Mouse (Mus musculus): ENCODE data around the gene Prlh.
A peak's percentile ranks its signal among the peaks of the same experiment; 100 is the strongest.

The Prlh gene

GRCm38 (mm10) chr1:90952808-90953207, at the start of gene Prlh:
Gene Prlh, plus strand, starts transcription at chr1:90953108.
- no peak for DNase-seq (ENCODE audit: low read depth)

- no peak for DNase-seq (ENCODE audit: low read depth)
Observed at GRCm38 (mm10) chr1:90903211-90903945, 49.5 kb upstream of the Prlh start.

- no peak for DNase-seq (ENCODE audit: low read depth)
Observed at GRCm38 (mm10) chr1:90903971-90904458, 48.9 kb upstream of the Prlh start.

- no peak for DNase-seq (ENCODE audit: low read depth)
Observed at GRCm38 (mm10) chr1:90904729-90905404, 48.0 kb upstream of the Prlh start.

- peak; percentile 56 for DNase-seq (ENCODE audit: low read depth)
Observed at GRCm38 (mm10) chr1:90906357-90906756, 46.6 kb upstream of the Prlh start.

GRCm38 (mm10) chr1:90909161-90909560, 43.7 kb upstream of the Prlh start:
- no peak for DNase-seq (ENCODE audit: low read depth)

- DNase-seq (ENCODE audit: low read depth), result no peak
Observed at GRCm38 (mm10) chr1:90909631-90910152, 43.2 kb upstream of the Prlh start.

GRCm38 (mm10) chr1:90913231-90913630, 39.7 kb upstream of the Prlh start:
- no peak for DNase-seq (ENCODE audit: low read depth)

- no peak for DNase-seq (ENCODE audit: low read depth)
Observed at GRCm38 (mm10) chr1:90914948-90915569, 37.8 kb upstream of the Prlh start, which contains the start of gene Mlph. Gene Mlph, plus strand, starts transcription at chr1:90915085.

GRCm38 (mm10) chr1:90917509-90917908, 35.4 kb upstream of the Prlh start:
- DNase-seq (ENCODE audit: low read depth), result no peak

GRCm38 (mm10) chr1:90921687-90922086, 31.2 kb upstream of the Prlh start:
- DNase-seq (ENCODE audit: low read depth), result no peak

- DNase-seq (ENCODE audit: low read depth), result peak; percentile 41
Observed at GRCm38 (mm10) chr1:90926030-90926429, 26.9 kb upstream of the Prlh start.

GRCm38 (mm10) chr1:90927308-90927707, 25.6 kb upstream of the Prlh start:
- no peak for DNase-seq (ENCODE audit: low read depth)

GRCm38 (mm10) chr1:90927929-90928574, 24.9 kb upstream of the Prlh start:
- DNase-seq (ENCODE audit: low read depth), result no peak

GRCm38 (mm10) chr1:90928575-90928934, 24.4 kb upstream of the Prlh start:
- DNase-seq (ENCODE audit: low read depth), result peak; percentile 84

GRCm38 (mm10) chr1:90933001-90933400, 19.9 kb upstream of the Prlh start:
- no peak for DNase-seq (ENCODE audit: low read depth)

GRCm38 (mm10) chr1:90936990-90937389, 15.9 kb upstream of the Prlh start:
- no peak for DNase-seq (ENCODE audit: low read depth)

GRCm38 (mm10) chr1:90939980-90940379, 12.9 kb upstream of the Prlh start:
- DNase-seq (ENCODE audit: low read depth), result no peak

- peak; percentile 29 for DNase-seq (ENCODE audit: low read depth)
Observed at GRCm38 (mm10) chr1:90945171-90945570, 7.7 kb upstream of the Prlh start.

- no peak for DNase-seq (ENCODE audit: low read depth)
Observed at GRCm38 (mm10) chr1:90947252-90947651, 5.7 kb upstream of the Prlh start.

GRCm38 (mm10) chr1:90949309-90949708, 3.6 kb upstream of the Prlh start:
- peak; percentile 42 for DNase-seq (ENCODE audit: low read depth)

- DNase-seq (ENCODE audit: low read depth), result no peak
Observed at GRCm38 (mm10) chr1:90951670-90952069, 1.2 kb upstream of the Prlh start.
